In the genomic region with DNA sequence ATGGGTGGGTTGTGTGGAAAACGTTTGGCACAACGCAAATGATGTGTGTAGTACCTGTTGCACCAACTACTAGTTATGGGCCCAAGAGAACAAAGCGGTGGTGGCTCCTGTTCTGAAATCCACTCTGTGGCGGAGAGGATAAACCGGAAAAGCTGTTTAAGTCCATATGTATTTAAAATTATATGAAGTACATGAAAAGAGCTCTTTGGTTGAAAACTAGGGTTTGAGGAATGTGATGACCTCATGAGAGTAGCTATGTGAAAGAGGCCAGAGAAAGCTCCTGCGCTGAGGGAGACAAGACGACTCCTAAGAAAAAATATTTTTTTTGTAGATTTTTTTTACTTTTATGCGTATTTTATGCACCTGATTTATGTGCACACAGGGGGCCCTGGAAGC, we compare ENCODE assay signal across 8 mouse cellular contexts. TPM values are rescaled to one million over a fixed set of nuclear protein-coding genes. Genes with fewer than 3 reads are reported as not detected.
DNase-seq lines count a peak whose midpoint lies in the region; ATAC-seq and TF ChIP-seq lines count a peak whose summit lies in the region.

No protein-coding gene starts in this region.

- no peak for TF ChIP-seq POLR2A in kidney, adult 2 months (IDR thresholded peaks at IDR 0.05; ENCODE audit: low read depth, low read length)

- 0 out of 2 replicates have a peak overlapping the region, but pooled peaks have one; percentile 37 for H3K9ac ChIP-seq in hindbrain, embryonic 11.5 days (ENCODE audit: low read depth, low read length)
- H3K9ac ChIP-seq in midbrain, embryonic 12.5 days (replicated peaks): 0 out of 2 replicates have a peak overlapping the region, but pooled peaks have one; percentile 86

- WGBS in kidney, adult 2 months: 34% methylated on average over 8 of the region's 8 CpGs
- 45% methylated on average over 8 of the region's 8 CpGs for WGBS in hindbrain, embryonic 11.5 days
- 53% methylated on average over 8 of the region's 8 CpGs for WGBS in midbrain, embryonic 12.5 days

- DNase-seq in kidney, adult 2 months: no peak
- no peak for DNase-seq in kidney, adult 11 months
- DNase-seq in MN1 (ENCODE audit: low spot score): peak; percentile 30
- DNase-seq in hindbrain, embryonic 11.5 days (ENCODE audit: low spot score): no peak
- no peak for DNase-seq in B cell, adult 2 months
- no peak for DNase-seq in thymus, postnatal 14 days
- DNase-seq in frontal cortex, postnatal 14 days (ENCODE audit: low spot score in 2 of 2): no peak

- no peaks in the 10 kb centered on the region for H3K27me3 ChIP-seq in kidney, adult 2 months (replicated peaks; ENCODE audit: control insufficient read depth, insufficient read depth, low read length)
- no peaks in the 10 kb centered on the region for H3K27me3 ChIP-seq in hindbrain, embryonic 11.5 days (ENCODE audit: control insufficient read depth, insufficient read depth, low read length)
- no peaks in the 10 kb centered on the region; the same call in 1 of the 2 replicates for H3K27me3 ChIP-seq in midbrain, embryonic 12.5 days

- ATAC-seq in hindbrain, embryonic 11.5 days (ENCODE audit: low FRiP score): peak; percentile 5; the same call in 1 of the 2 replicates
- no peak for ATAC-seq in midbrain, embryonic 12.5 days (ENCODE audit: low FRiP score, low read depth)

- no peak overlapping the region for H3K27ac ChIP-seq in kidney, adult 2 months (ENCODE audit: insufficient read depth, low read depth, low read length)
- no peak overlapping the region for H3K27ac ChIP-seq in hindbrain, embryonic 11.5 days (ENCODE audit: low read depth, low read length)
- H3K27ac ChIP-seq in midbrain, embryonic 12.5 days (replicated peaks): peak overlapping the region; percentile 75; the same call in 1 of the 2 replicates

- H3K4me1 ChIP-seq in kidney, adult 2 months (ENCODE audit: control insufficient read depth, insufficient read depth, low read length): peaks cover 11% of the 10 kb centered on the region
- H3K4me1 ChIP-seq in hindbrain, embryonic 11.5 days (replicated peaks; ENCODE audit: control insufficient read depth, insufficient read depth, low read length): peaks cover 3% of the 10 kb centered on the region; the same call in 1 of the 2 replicates
- H3K4me1 ChIP-seq in midbrain, embryonic 12.5 days: peaks cover 11% of the 10 kb centered on the region

- peak overlapping the region; percentile 87 for H3K4me2 ChIP-seq in hindbrain, embryonic 11.5 days (replicated peaks; ENCODE audit: low read depth, low read length)
- H3K4me2 ChIP-seq in midbrain, embryonic 12.5 days (replicated peaks): peak overlapping the region; percentile 71

- H3K36me3 ChIP-seq in kidney, adult 2 months (ENCODE audit: control insufficient read depth, insufficient read depth, low read length): no peaks in the 10 kb centered on the region
- no peaks in the 10 kb centered on the region for H3K36me3 ChIP-seq in hindbrain, embryonic 11.5 days (ENCODE audit: control insufficient read depth, insufficient read depth, low read length)
- H3K36me3 ChIP-seq in midbrain, embryonic 12.5 days: no peaks in the 10 kb centered on the region

- peak overlapping the region; percentile 84 for H3K4me3 ChIP-seq in kidney, adult 2 months (ENCODE audit: insufficient read depth, low read depth, low read length)
- H3K4me3 ChIP-seq in hindbrain, embryonic 11.5 days (ENCODE audit: low read depth, low read length): peak overlapping the region; percentile 74
- H3K4me3 ChIP-seq in midbrain, embryonic 12.5 days: peak overlapping the region; percentile 76

- TF ChIP-seq CTCF in kidney, adult 2 months (conservative IDR thresholded peaks at IDR 0.05; ENCODE audit: insufficient read depth, insufficient read length, low read depth, low read length): no peak

- H3K9me3 ChIP-seq in hindbrain, embryonic 11.5 days (ENCODE audit: control insufficient read depth, low read length): no peaks in the 10 kb centered on the region
- H3K9me3 ChIP-seq in midbrain, embryonic 12.5 days: no peaks in the 10 kb centered on the region

RNA-seq across cellular contexts. Expression of gene Fbxo10, which starts 0.5 kb away (rescaled TPM):
- polyA plus RNA-seq in kidney, adult 2 months (2012; rRNA removed): 18.6 and 19.6 TPM in 2 replicates
- polyA plus RNA-seq in hindbrain, embryonic 11.5 days (2014; fragmentation: Nextera tagmentation; extraction: Ambion mirVana): 5.1 and 5.6 TPM in 2 replicates
- 13.8 and 14.5 TPM in 2 replicates for polyA plus RNA-seq in midbrain, embryonic 12.5 days (2016; fragmentation: Nextera tagmentation; extraction: Ambion mirVana)

RNA-seq across cellular contexts. Expression of gene Tomm5, which starts 23.0 kb away (rescaled TPM):
- polyA plus RNA-seq in kidney, adult 2 months (2012; rRNA removed): 121 and 155 TPM in 2 replicates
- 166 and 180 TPM in 2 replicates for polyA plus RNA-seq in hindbrain, embryonic 11.5 days (2014; fragmentation: Nextera tagmentation; extraction: Ambion mirVana)
- polyA plus RNA-seq in midbrain, embryonic 12.5 days (2016; fragmentation: Nextera tagmentation; extraction: Ambion mirVana): 148 TPM in 2 replicates
